Mouse (Mus musculus): Measurements from ENCODE around the gene Ralgps2.

Gene Ralgps2

GRCm38 (mm10) chr1:156939251-156940141, at the start of gene Ralgps2:
Ralgps2 (minus strand) TSS chr1:156939626.
- DNase-seq (ENCODE audit: low spot score) = peak; percentile 38

- no peak for DNase-seq (ENCODE audit: low spot score)
Observed at GRCm38 (mm10) chr1:156987576-156987975, 48.1 kb upstream of the Ralgps2 start.

GRCm38 (mm10) chr1:156986641-156987345, 47.4 kb upstream of the Ralgps2 start:
- no peak for DNase-seq (ENCODE audit: low spot score)

GRCm38 (mm10) chr1:156985657-156986640, 46.5 kb upstream of the Ralgps2 start:
- DNase-seq (ENCODE audit: low spot score) = no peak

GRCm38 (mm10) chr1:156983009-156983870, 43.8 kb upstream of the Ralgps2 start:
- DNase-seq (ENCODE audit: low spot score) = no peak

GRCm38 (mm10) chr1:156981975-156982374, 42.5 kb upstream of the Ralgps2 start:
- no peak for DNase-seq (ENCODE audit: low spot score)

- DNase-seq (ENCODE audit: low spot score) = no peak
Observed at GRCm38 (mm10) chr1:156979722-156980121, 40.3 kb upstream of the Ralgps2 start.

GRCm38 (mm10) chr1:156978656-156979055, 39.2 kb upstream of the Ralgps2 start:
- DNase-seq (ENCODE audit: low spot score) = no peak

- no peak for DNase-seq (ENCODE audit: low spot score)
Observed at GRCm38 (mm10) chr1:156973857-156974256, 34.4 kb upstream of the Ralgps2 start.

- DNase-seq (ENCODE audit: low spot score) = no peak
Observed at GRCm38 (mm10) chr1:156972391-156972790, 33.0 kb upstream of the Ralgps2 start.

GRCm38 (mm10) chr1:156971206-156971811, 31.9 kb upstream of the Ralgps2 start:
- no peak for DNase-seq (ENCODE audit: low spot score)

GRCm38 (mm10) chr1:156970641-156971040, 31.2 kb upstream of the Ralgps2 start:
- DNase-seq (ENCODE audit: low spot score) = no peak

- no peak for DNase-seq (ENCODE audit: low spot score)
Observed at GRCm38 (mm10) chr1:156968107-156968506, 28.7 kb upstream of the Ralgps2 start.

- no peak for DNase-seq (ENCODE audit: low spot score)
Observed at GRCm38 (mm10) chr1:156964586-156964932, 25.1 kb upstream of the Ralgps2 start.

- DNase-seq (ENCODE audit: low spot score) = no peak
Observed at GRCm38 (mm10) chr1:156963871-156964585, 24.6 kb upstream of the Ralgps2 start.

- DNase-seq (ENCODE audit: low spot score) = no peak
Observed at GRCm38 (mm10) chr1:156961481-156962265, 22.2 kb upstream of the Ralgps2 start.

- DNase-seq (ENCODE audit: low spot score) = no peak
Observed at GRCm38 (mm10) chr1:156959004-156959403, 19.6 kb upstream of the Ralgps2 start.

GRCm38 (mm10) chr1:156957360-156957759, 17.9 kb upstream of the Ralgps2 start:
- DNase-seq (ENCODE audit: low spot score) = no peak
